Comparison of ENCODE assay signal across 11 mouse cellular contexts in genomic region chr17:71981177-71981576, GRCm38 (mm10).
DNase-seq lines count a peak whose midpoint lies in the region; ATAC-seq lines count a peak whose summit lies in the region.
"Had no signal": no experiment of that assay in that cellular context is flagged by ENCODE, and none has a peak within 500 bp of the region (broad histone marks: within the 10 kb centered on the region; RNA-seq: fewer than 3 reads in every experiment).

No protein-coding gene starts in this region.

- no peaks in the 10 kb centered on the region for H3K27me3 ChIP-seq in limb, embryonic 12.5 days
- H3K27me3 ChIP-seq in limb, embryonic 10.5 days (ENCODE audit: low read depth, poor library complexity, severe bottlenecking), result no peaks in the 10 kb centered on the region
- H3K27me3 ChIP-seq in forebrain, embryonic 16.5 days (replicated peaks; ENCODE audit: control insufficient read depth, insufficient read depth, low read length), result no peaks in the 10 kb centered on the region
- no peaks in the 10 kb centered on the region for H3K27me3 ChIP-seq in limb, embryonic 15.5 days
- H3K27me3 ChIP-seq in neural tube, embryonic 15.5 days (replicated peaks), result no peaks in the 10 kb centered on the region
- H3K27me3 ChIP-seq: lung, embryonic 15.5 days had no signal

- no peak overlapping the region for H3K9ac ChIP-seq in limb, embryonic 12.5 days (replicated peaks)
- no peak overlapping the region for H3K9ac ChIP-seq in forebrain, embryonic 16.5 days (replicated peaks; ENCODE audit: low read depth, low read length)
- H3K9ac ChIP-seq in limb, embryonic 15.5 days, result no peak overlapping the region
- H3K9ac ChIP-seq in neural tube, embryonic 15.5 days (replicated peaks), result no peak overlapping the region
- H3K9ac ChIP-seq: lung, embryonic 15.5 days had no signal

- no peaks in the 10 kb centered on the region for H3K36me3 ChIP-seq in limb, embryonic 12.5 days
- H3K36me3 ChIP-seq in limb, embryonic 10.5 days, result no peaks in the 10 kb centered on the region
- no peaks in the 10 kb centered on the region for H3K36me3 ChIP-seq in forebrain, embryonic 16.5 days (ENCODE audit: control insufficient read depth, insufficient read depth)
- H3K36me3 ChIP-seq in limb, embryonic 15.5 days, result no peaks in the 10 kb centered on the region
- no peaks in the 10 kb centered on the region for H3K36me3 ChIP-seq in neural tube, embryonic 15.5 days
- H3K36me3 ChIP-seq: lung, embryonic 15.5 days had no signal

- H3K9me3 ChIP-seq in limb, embryonic 12.5 days, result no peaks in the 10 kb centered on the region
- H3K9me3 ChIP-seq in limb, embryonic 10.5 days (replicated peaks), result no peaks in the 10 kb centered on the region
- H3K9me3 ChIP-seq in forebrain, embryonic 16.5 days (ENCODE audit: control insufficient read depth, low read length), result no peaks in the 10 kb centered on the region
- no peaks in the 10 kb centered on the region for H3K9me3 ChIP-seq in limb, embryonic 15.5 days
- H3K9me3 ChIP-seq in neural tube, embryonic 15.5 days (replicated peaks), result no peaks in the 10 kb centered on the region
- H3K9me3 ChIP-seq: lung, embryonic 15.5 days had no signal

- DNase-seq in limb, embryonic 10.5 days (ENCODE audit: low spot score), result no peak
- DNase-seq in right cerebral cortex, adult 18-20 months, result no peak
- DNase-seq in gastrocnemius, adult 18-20 months (ENCODE audit: low spot score), result no peak
- no peak for DNase-seq in spleen, adult 12 weeks (ENCODE audit: low spot score)
- DNase-seq: cerebellum, adult 8-10 months had no signal

- H3K4me2 ChIP-seq in limb, embryonic 12.5 days, result no peak overlapping the region
- H3K4me2 ChIP-seq in forebrain, embryonic 16.5 days (ENCODE audit: low read length), result no peak overlapping the region
- H3K4me2 ChIP-seq in limb, embryonic 15.5 days, result no peak overlapping the region
- no peak overlapping the region for H3K4me2 ChIP-seq in neural tube, embryonic 15.5 days
- H3K4me2 ChIP-seq: lung, embryonic 15.5 days had no signal

- ATAC-seq in limb, embryonic 12.5 days (ENCODE audit: insufficient number of reproducible peaks, insufficient read depth, low FRiP score, low TSS enrichment, low read depth), result peak; percentile 50
- peak; percentile 44 for ATAC-seq in forebrain, embryonic 16.5 days
- ATAC-seq in limb, embryonic 15.5 days (ENCODE audit: insufficient number of reproducible peaks, low FRiP score, low TSS enrichment, low read depth), result no peak
- ATAC-seq in neural tube, embryonic 15.5 days (ENCODE audit: low FRiP score), result peak; percentile 42
- ATAC-seq: activated CD4-positive, CD25-positive, alpha-beta regulatory T cell, adult 4 months had no signal

- peaks cover 30% of the 10 kb centered on the region for H3K4me1 ChIP-seq in limb, embryonic 12.5 days (replicated peaks)
- H3K4me1 ChIP-seq in limb, embryonic 10.5 days, result peaks cover 10% of the 10 kb centered on the region
- H3K4me1 ChIP-seq in forebrain, embryonic 16.5 days (replicated peaks; ENCODE audit: control insufficient read depth, insufficient read depth, low read length), result peaks cover 22% of the 10 kb centered on the region
- H3K4me1 ChIP-seq in limb, embryonic 15.5 days, result peaks cover 17% of the 10 kb centered on the region
- H3K4me1 ChIP-seq in neural tube, embryonic 15.5 days, result peaks cover 20% of the 10 kb centered on the region

- peak overlapping the region; percentile 75 for H3K27ac ChIP-seq in limb, embryonic 12.5 days
- no peak overlapping the region for H3K27ac ChIP-seq in limb, embryonic 10.5 days
- H3K27ac ChIP-seq in forebrain, embryonic 16.5 days (ENCODE audit: low read length), result peak overlapping the region; percentile 62
- peak overlapping the region; percentile 63 for H3K27ac ChIP-seq in limb, embryonic 15.5 days
- H3K27ac ChIP-seq in neural tube, embryonic 15.5 days (replicated peaks), result peak overlapping the region; percentile 72
- H3K27ac ChIP-seq: lung, embryonic 15.5 days had no signal

- H3K4me3 ChIP-seq in limb, embryonic 12.5 days (replicated peaks), result no peak overlapping the region
- no peak overlapping the region for H3K4me3 ChIP-seq in limb, embryonic 10.5 days
- H3K4me3 ChIP-seq in forebrain, embryonic 16.5 days (replicated peaks; ENCODE audit: low read length), result no peak overlapping the region
- H3K4me3 ChIP-seq in limb, embryonic 15.5 days, result no peak overlapping the region
- H3K4me3 ChIP-seq in neural tube, embryonic 15.5 days (replicated peaks), result no peak overlapping the region
- H3K4me3 ChIP-seq: lung, embryonic 15.5 days had no signal

- WGBS in limb, embryonic 12.5 days, result 62% methylated on average over 4 of the region's 4 CpGs
- WGBS in limb, embryonic 10.5 days, result 84% methylated on average over 4 of the region's 4 CpGs
- WGBS in forebrain, embryonic 16.5 days, result 21% methylated on average over 4 of the region's 4 CpGs
- 51% methylated on average over 4 of the region's 4 CpGs for WGBS in limb, embryonic 15.5 days
- WGBS in neural tube, embryonic 15.5 days, result 46% methylated on average over 4 of the region's 4 CpGs
